Mouse (Mus musculus) lung, postnatal 36 days (tissue): Measurements from ENCODE around the gene Rtel1.

Experiments
- DNase-seq: peaks from one replicate; pipeline ENCODE4 v3.0.0; 2022; ENCODE audit warnings: mixed read lengths

The Rtel1 gene

DNA sequence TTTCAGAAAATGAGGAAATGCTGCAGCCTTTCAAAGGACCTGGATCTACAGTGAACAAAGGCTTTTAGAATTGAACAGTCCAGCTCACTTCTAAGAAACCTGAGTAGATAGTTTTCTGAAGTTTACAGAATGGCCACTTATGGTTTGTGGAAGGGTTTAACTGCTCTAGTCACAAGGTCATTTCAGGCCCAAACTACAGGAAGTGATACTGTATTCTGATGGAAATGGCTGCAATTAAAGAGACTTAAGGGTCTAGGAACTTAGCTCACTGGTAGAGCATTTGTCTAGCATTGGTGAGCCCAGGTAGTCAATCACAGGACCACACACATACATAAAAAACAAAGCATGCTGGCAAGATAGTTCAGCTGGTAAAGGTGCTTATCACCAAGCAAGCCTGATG, 13.0 kb downstream of the Rtel1 start:
- DNase-seq, result no peak

GRCm38 (mm10) chr2:181334023-181334422, 14.5 kb downstream of the Rtel1 start:
- DNase-seq, result peak; percentile 91

- no peak for DNase-seq
Measured at GRCm38 (mm10) chr2:181340426-181340825, 20.9 kb downstream of the Rtel1 start.

DNA sequence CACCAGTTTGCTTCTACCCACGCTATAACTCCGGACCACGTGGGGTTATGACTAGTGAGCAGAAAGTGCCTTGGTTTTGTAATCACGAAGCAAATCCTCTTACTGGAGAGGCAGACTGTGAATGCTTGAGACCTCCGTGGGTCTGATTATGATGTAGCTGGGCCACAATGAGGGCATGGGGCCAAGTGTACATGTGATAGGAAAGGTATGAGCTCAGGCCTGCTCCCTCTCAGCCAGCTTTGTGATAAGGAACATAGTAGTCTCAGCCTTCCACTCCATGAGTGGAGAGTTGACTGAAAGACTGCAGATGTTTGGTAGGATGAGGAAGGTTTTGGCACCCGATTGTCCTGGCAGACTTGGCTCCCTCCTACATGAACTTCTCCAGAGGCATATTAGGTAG, 23.2 kb downstream of the Rtel1 start:
- DNase-seq, result peak; percentile 21

- DNase-seq, result no peak
Measured at GRCm38 (mm10) chr2:181356780-181357179, 37.2 kb downstream of the Rtel1 start.

DNA sequence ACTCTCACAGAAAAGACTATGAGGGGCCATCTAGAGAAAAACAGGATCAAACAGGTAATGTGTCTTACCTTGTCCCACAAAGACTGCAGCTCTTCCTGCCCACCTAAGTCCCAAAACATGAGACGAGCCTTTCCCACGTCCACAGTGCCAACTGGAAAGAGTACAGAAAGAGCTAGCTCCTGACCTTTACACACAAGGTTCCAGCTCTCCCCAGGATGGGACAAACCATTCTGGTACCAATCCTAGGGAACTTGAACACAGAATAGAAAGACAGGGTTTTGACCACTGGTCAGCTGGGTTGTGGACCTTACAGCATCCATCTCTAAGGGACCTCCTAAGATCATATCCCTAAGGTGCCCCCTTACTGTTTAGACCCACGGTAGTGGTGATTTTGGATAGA, 44.4 kb downstream of the Rtel1 start:
- DNase-seq, result no peak

DNA sequence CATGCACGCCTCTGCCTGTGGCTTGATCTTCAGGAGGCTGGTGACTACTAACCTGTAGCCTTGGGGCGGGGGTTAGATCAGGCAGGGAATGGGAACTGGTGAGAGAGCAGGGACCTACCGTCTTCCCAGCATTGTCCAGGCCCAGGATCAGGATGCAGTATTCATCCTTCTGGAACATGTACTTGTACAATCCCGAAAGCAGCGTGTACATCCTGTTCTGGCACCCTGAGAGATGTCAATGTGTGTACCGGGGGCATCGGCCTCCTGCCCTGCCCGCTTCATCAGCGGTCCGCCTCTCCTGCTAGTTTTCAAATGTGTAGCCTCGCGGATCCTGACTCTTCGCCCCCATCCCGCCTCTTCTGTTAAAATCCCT, 44.9 kb downstream of the Rtel1 start:
- DNase-seq, result no peak

DNA sequence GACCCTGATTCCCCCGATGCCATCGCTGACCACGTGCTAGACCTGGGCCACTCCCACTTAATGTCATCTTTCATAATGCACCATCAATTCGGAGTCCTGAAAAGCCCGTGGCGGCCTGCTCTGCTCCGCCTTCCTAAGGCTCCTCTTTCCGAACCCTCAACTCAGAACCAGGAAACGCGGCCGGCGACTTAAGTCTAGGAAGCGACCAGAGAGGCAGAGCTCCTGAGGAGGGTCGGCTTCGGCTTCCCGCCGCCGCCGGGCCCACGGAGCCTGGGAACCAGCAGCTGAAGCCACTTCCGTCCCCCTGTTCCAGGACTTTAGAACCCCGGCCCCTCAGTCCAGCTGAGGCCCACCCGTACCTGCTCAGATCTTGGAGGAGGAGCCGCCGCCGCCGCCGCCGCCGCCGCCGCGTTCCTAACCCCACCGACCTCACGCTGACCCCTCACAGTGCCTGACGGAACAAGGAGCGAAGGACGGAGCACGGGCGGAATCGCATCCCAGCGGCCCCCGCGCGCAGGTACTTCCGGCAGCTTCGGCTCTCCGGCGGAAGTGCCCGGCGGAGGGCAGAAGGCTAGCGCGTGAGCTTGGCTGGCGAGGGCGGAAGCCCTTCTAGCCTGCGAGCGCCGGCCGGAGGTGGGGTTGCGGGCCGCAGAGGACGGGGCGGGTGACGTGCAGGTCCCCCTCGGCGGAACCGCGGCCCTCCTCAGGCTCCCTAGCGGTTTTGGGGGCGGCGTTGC, 45.5 kb downstream of the Rtel1 start, which contains the start of the genes Zgpat and Arfrp1:
TSS of gene Zgpat (plus strand) at position 69 of the 737 bp plus-strand sequence.
TSS of gene Arfrp1 (minus strand) at position 545 of the 737 bp plus-strand sequence.
- DNase-seq, result peak; percentile 88

DNA sequence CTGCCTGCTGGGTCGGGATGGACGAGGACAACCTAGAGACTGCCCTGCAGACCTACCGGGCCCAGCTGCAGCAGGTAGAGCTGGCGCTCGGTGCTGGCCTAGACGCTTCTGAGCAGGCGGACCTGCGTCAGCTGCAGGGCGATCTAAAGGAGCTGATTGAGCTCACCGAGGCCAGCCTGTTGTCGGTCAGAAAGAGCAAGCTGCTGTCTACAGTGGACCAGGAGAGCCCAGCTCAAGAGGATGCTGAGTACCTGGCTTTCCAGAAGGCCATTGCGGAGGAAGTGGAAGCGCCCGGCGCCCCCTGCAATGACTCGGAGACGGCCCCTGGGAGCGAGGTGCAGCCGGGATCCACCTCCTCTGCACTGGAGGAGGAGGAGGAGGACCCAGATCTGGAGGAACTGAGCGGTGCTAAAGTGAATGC, 46.1 kb downstream of the Rtel1 start:
- DNase-seq, result no peak

GRCm38 (mm10) chr2:181370001-181370400, 50.5 kb downstream of the Rtel1 start:
- no peak for DNase-seq

DNA sequence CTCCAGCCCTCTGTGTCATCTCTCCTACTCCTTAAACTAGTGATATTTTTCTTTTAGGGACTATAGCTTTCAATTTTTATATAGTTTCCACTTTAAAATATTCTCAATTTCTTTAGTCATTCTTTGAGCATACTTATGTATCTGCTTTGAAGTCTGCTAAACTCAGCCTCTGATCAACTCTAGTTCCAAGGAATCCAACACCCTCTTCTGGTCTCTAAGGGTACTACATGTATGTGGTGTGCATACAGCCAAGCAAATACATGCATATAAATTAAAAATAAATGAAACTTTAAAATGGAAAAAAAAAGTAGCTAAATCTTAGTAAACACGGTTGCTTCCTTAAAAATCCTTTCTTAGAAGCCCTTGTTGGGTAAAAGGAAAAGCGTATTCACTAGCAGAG, 56.2 kb downstream of the Rtel1 start:
- DNase-seq, result peak; percentile 72

DNA sequence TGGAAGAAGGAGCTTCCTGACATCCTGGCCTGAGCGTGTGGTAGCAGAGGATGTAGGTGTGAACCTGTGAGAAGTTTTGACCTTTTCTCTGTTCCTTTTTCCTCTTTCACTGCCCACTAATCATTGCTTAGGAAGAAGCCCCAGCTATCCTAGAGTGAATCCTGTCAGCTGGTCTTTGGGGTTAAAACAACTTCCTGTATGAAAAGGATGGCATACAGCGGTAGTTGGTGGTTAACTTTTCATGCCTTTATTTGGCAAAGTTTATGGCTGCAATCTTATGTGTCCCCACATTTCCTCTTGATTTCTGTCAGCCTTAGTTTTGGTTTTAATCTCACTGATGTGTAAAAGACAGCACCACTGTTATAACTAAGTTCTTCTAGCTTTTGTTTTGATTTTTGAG, 57.7 kb downstream of the Rtel1 start:
- DNase-seq, result no peak

DNA sequence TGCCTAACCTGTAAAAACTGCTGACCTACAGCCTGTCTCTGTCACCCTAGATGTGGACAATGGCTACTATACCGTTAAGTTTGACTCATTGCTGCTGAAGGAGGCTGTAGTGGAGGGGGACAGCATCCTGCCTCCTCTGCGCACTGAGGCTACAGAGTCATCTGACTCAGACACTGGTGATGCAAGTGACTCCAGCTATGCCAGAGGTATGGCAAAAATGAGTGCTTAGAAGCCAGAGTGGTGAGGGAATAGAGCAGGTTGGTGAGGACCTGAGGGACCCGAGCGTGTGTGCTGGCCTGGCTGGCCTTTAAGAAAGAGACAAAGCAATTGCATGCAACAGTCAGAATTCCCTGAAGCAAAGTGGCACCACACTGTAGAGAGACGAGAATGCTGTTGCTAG, 59.2 kb downstream of the Rtel1 start:
- no peak for DNase-seq

- DNase-seq, result no peak
Measured at GRCm38 (mm10) chr2:181379778-181380177, 60.2 kb downstream of the Rtel1 start, which contains the start of gene Lime1. Lime1 (plus strand) TSS chr2:181380078.

DNA sequence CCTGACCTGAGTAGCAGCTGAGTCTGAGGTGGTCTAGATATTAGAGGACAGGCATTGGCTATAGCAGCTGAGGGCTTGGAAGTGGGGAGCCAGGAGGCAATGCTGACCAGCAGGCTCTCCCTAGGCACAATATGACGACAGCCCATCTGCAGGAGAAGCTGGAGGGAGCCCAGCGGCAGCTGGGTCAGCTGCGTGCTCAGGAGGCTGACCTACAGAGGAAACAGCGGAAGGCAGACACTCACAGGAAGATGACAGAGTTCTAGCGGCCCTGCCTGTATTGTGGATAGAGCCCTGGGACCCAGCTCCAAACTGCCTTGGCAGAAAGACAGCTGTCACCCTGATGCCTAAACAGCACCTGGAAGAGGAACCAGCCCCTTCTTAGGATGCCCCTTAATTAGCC, 60.7 kb downstream of the Rtel1 start:
- DNase-seq, result no peak

DNA sequence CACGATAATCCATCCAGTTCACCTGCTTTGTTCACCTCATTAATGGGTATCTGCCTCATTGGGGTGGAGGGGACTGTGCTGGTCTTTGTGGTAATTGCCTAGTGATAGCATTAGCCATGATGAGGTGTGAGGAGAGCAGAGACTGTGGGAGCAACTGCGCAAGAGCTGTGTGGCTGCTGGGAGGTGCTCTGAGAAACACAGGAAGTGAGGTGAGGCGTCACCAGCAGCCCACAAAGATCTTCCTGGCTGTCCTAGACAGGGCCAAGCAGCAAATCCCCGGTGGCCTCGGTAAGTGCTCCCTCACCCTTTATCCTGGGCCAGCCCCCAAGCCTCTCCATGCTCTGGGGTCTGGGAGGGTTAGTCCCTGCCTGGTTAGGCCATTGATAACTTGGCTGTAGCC, 61.6 kb downstream of the Rtel1 start:
- DNase-seq, result no peak

DNA sequence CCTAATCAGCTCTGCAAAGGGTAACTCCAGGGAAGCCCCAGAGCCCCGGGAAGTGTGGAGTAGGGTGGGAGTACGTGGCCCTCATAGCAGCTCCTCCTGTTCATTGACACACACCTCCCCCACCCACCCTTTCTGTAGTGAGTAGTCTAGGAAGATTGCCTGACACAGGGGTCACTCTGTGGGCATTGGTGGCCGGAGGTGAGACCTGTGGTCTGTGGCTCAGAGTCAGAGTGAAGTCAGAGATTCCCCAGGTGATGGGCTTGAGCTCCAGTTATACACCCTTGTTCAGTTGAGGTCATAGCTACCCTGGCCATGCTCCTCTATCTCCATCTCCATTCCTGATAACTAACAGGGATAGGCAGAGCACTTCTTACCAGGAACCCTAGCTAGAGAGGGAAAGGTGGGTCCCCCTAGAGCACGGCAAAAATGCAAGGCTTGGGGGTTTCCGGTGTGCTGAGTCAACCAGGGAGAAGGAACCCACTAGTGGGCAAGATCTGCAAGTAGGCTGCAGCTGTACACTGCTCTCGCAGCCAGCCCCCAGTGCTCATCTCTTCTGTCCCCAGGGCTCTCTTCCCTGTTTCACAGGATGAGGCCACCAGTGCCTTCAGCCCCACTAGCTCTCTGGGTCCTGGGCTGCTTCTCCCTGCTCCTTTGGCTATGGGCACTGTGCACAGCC, 62.2 kb downstream of the Rtel1 start:
- DNase-seq, result no peak

DNA sequence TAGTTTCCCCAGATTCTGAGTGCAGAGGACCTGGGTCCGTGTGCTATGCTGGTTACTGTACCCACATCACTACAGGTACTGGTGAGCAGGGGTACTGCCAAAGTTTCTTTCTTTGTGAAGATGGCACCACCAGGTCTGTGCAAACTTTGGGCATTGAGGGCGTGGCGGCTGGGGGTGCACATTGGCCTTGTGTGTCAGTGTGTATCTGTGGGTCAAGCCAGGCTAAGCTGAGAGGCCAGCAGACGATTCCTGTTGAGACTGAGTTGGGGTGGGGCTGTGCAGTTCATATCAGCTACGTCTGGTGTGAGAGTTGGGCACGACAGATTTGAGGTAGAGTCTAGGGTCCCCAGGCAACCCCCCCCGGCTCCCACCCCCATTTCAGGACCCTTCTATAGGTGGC, 64.9 kb downstream of the Rtel1 start:
- no peak for DNase-seq

GRCm38 (mm10) chr2:181384919-181385391, 65.4 kb downstream of the Rtel1 start:
- peak; percentile 72 for DNase-seq

- DNase-seq, result no peak
Measured at GRCm38 (mm10) chr2:181385885-181386284, 66.3 kb downstream of the Rtel1 start.

GRCm38 (mm10) chr2:181386663-181387210, 67.2 kb downstream of the Rtel1 start:
- DNase-seq, result no peak

GRCm38 (mm10) chr2:181390136-181390870, 70.8 kb downstream of the Rtel1 start:
- no peak for DNase-seq

GRCm38 (mm10) chr2:181391022-181391421, 71.5 kb downstream of the Rtel1 start:
- no peak for DNase-seq
